Mouse (Mus musculus): ENCODE measurements around the gene Prlhr. TPM values are rescaled to one million over a fixed set of nuclear protein-coding genes. Genes with fewer than 3 reads are reported as not detected.

Prlhr gene
- polyA plus RNA-seq, 1 experiment from 2014 or later: not detected

DNA sequence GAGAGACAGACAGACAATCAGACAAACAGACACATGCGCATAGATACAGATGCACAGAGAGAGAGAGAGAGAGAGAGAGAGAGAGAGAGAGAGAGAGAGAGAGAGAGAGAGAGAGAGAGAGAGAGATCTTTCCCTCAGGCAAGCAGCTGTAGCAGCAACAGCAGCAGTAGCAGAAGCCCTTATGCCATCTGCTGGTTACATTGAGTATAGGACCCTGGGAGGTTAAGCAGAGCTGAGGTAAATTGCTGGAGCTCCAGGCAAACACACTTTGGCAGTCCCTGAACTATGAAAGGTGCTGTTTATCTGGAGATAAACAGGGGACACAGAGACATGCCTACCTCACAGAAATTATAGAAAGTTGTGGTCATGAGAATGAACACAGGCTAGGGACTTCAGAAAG is 50.5 kb downstream of the Prlhr start:
- Histone ChIP-seq H3K4me2 (no peak overlapping the region), H3K4me1 (no peaks in the 10 kb centered on the region), H3K27ac (no peak overlapping the region), H3K36me3 (no peaks in the 10 kb centered on the region), H3K9me3 (no peaks in the 10 kb centered on the region), H3K4me3 (no peak overlapping the region), H3K9ac (no peak overlapping the region), H3K27me3 (no peaks in the 10 kb centered on the region)
- WGBS: 36% methylated on average over 1 of the region's 1 CpGs
- ATAC-seq (ENCODE audit: insufficient number of reproducible peaks, insufficient read depth, low FRiP score, low TSS enrichment, low read depth): no peak

Other genes with a start within 250 kb of the Prlhr start
- gene Fam204a, start 241.6 kb downstream of the Prlhr start, polyA plus RNA-seq (2015; fragmentation: Nextera tagmentation; extraction: Ambion mirVana): 63.0 and 64.6 TPM in 2 replicates
- 19.7 and 20.0 TPM in 2 replicates for gene Cacul1, start 112.7 kb upstream of the Prlhr start, polyA plus RNA-seq (2015; fragmentation: Nextera tagmentation; extraction: Ambion mirVana)

All from embryonic facial prominence, embryonic 13.5 days (tissue).